22 mouse cellular contexts compared by ENCODE assay signal in genomic region chr19:5612762-5613411, GRCm38 (mm10). TPM values are rescaled to one million over a fixed set of nuclear protein-coding genes. Genes with fewer than 3 reads are reported as not detected.
DNase-seq lines count a peak whose midpoint lies in the region; ATAC-seq lines count a peak whose summit lies in the region.
"Had no signal": no experiment of that assay in that cellular context is flagged by ENCODE, and none has a peak within 500 bp of the region (broad histone marks: within the 10 kb centered on the region; RNA-seq: fewer than 3 reads in every experiment).

No protein-coding gene starts in this region.

- DNase-seq in liver, embryonic 13.5 days = peak; percentile 23
- no peak for DNase-seq in liver
- no peak for DNase-seq in left cerebral cortex, postnatal 14 days (ENCODE audit: low spot score in 2 of 2)
- no peak for DNase-seq in midbrain, embryonic 10.5 days (ENCODE audit: low spot score)
- DNase-seq in gastrocnemius, postnatal 36 days = no peak
- DNase-seq in hindbrain, embryonic 10.5 days (ENCODE audit: low spot score) = no peak
- DNase-seq: adrenal gland, postnatal 14 days; cerebellum, adult 2 months; cerebellum, postnatal 10 days; embryo, embryonic 11 days; heart, adult 2 months; heart, postnatal 14 days had no signal

- 0 out of 2 replicates have a peak, but pooled peaks have one; percentile 25 for ATAC-seq in liver, embryonic 13.5 days (ENCODE audit: low read depth)
- peak; percentile 46 for ATAC-seq in common myeloid progenitor, adult 5-6 weeks (replicated peaks; ENCODE audit: low read depth, poor library complexity, severe bottlenecking)
- no peak for ATAC-seq in liver, embryonic 16.5 days (ENCODE audit: low read depth)
- ATAC-seq: activated CD4-positive, CD25-positive, alpha-beta regulatory T cell, adult 4 months; forebrain, embryonic 15.5 days had no signal

- no peak overlapping the region for H3K4me3 ChIP-seq in liver, embryonic 13.5 days (replicated peaks)
- no peak overlapping the region for H3K4me3 ChIP-seq in liver, embryonic 16.5 days (ENCODE audit: low read depth, low read length)
- H3K4me3 ChIP-seq in midbrain, embryonic 10.5 days = no peak overlapping the region
- no peak overlapping the region for H3K4me3 ChIP-seq in hindbrain, embryonic 10.5 days
- H3K4me3 ChIP-seq: embryonic facial prominence, embryonic 15.5 days; erythroblast, embryonic 14.5 days; forebrain, embryonic 15.5 days; heart, adult 2 months; heart, embryonic 15.5 days; hindbrain, embryonic 15.5 days had no signal

- peaks cover 54% of the 10 kb centered on the region for H3K4me1 ChIP-seq in liver, embryonic 13.5 days (replicated peaks)
- H3K4me1 ChIP-seq in liver, embryonic 16.5 days (ENCODE audit: control insufficient read depth, low read depth, low read length) = peaks cover 34% of the 10 kb centered on the region
- H3K4me1 ChIP-seq in midbrain, embryonic 10.5 days = peaks cover 28% of the 10 kb centered on the region
- H3K4me1 ChIP-seq in hindbrain, embryonic 10.5 days (replicated peaks) = peaks cover 29% of the 10 kb centered on the region

- H3K27me3 ChIP-seq in liver, embryonic 13.5 days = no peaks in the 10 kb centered on the region; the same call in 1 of the 2 replicates
- H3K27me3 ChIP-seq in liver, embryonic 16.5 days (ENCODE audit: control insufficient read depth, insufficient read depth, low read depth, low read length) = no peaks in the 10 kb centered on the region
- 0 out of 2 replicates have a peak, but pooled peaks cover 6% of the 10 kb centered on the region for H3K27me3 ChIP-seq in midbrain, embryonic 10.5 days (ENCODE audit: low read depth, poor library complexity, severe bottlenecking)
- 0 out of 2 replicates have a peak, but pooled peaks cover 8% of the 10 kb centered on the region for H3K27me3 ChIP-seq in hindbrain, embryonic 10.5 days (ENCODE audit: insufficient read depth, poor library complexity, severe bottlenecking)
- H3K27me3 ChIP-seq: CH12.LX; embryonic facial prominence, embryonic 15.5 days; forebrain, embryonic 15.5 days; heart, embryonic 15.5 days; hindbrain, embryonic 15.5 days had no signal

- H3K36me3 ChIP-seq in liver, embryonic 13.5 days = peaks cover 13% of the 10 kb centered on the region
- H3K36me3 ChIP-seq in liver, embryonic 16.5 days (ENCODE audit: control insufficient read depth, insufficient read depth) = peaks cover 3% of the 10 kb centered on the region
- peaks cover 12% of the 10 kb centered on the region for H3K36me3 ChIP-seq in midbrain, embryonic 10.5 days
- peaks cover 12% of the 10 kb centered on the region for H3K36me3 ChIP-seq in hindbrain, embryonic 10.5 days

- H3K9ac ChIP-seq in liver, embryonic 13.5 days = 0 out of 2 replicates have a peak overlapping the region, but pooled peaks have one; percentile 18
- H3K9ac ChIP-seq in liver, embryonic 16.5 days (ENCODE audit: low read depth, low read length) = peak overlapping the region; percentile 14; the same call in 1 of the 2 replicates
- H3K9ac ChIP-seq: embryonic facial prominence, embryonic 15.5 days; forebrain, embryonic 15.5 days; heart, embryonic 15.5 days; hindbrain, embryonic 15.5 days had no signal

- H3K27ac ChIP-seq in liver, embryonic 13.5 days = 0 out of 2 replicates have a peak overlapping the region, but pooled peaks have one; percentile 3
- H3K27ac ChIP-seq in liver, embryonic 16.5 days (ENCODE audit: low read length) = no peak overlapping the region
- no peak overlapping the region for H3K27ac ChIP-seq in midbrain, embryonic 10.5 days (replicated peaks)
- H3K27ac ChIP-seq in hindbrain, embryonic 10.5 days = no peak overlapping the region
- H3K27ac ChIP-seq: embryonic facial prominence, embryonic 15.5 days; forebrain, embryonic 15.5 days; heart, adult 2 months; heart, embryonic 15.5 days; hindbrain, embryonic 15.5 days had no signal

- no peaks in the 10 kb centered on the region for H3K9me3 ChIP-seq in liver, embryonic 13.5 days (replicated peaks)
- no peaks in the 10 kb centered on the region for H3K9me3 ChIP-seq in liver, embryonic 16.5 days (replicated peaks; ENCODE audit: control insufficient read depth, low read length)
- no peaks in the 10 kb centered on the region for H3K9me3 ChIP-seq in midbrain, embryonic 10.5 days (replicated peaks)
- no peaks in the 10 kb centered on the region for H3K9me3 ChIP-seq in hindbrain, embryonic 10.5 days
- H3K9me3 ChIP-seq: embryonic facial prominence, embryonic 15.5 days; forebrain, embryonic 15.5 days; heart, embryonic 15.5 days; hindbrain, embryonic 15.5 days had no signal

- no peak overlapping the region for H3K4me2 ChIP-seq in liver, embryonic 13.5 days
- H3K4me2 ChIP-seq in liver, embryonic 16.5 days (ENCODE audit: low read depth, low read length) = no peak overlapping the region
- H3K4me2 ChIP-seq: embryonic facial prominence, embryonic 15.5 days; forebrain, embryonic 15.5 days; heart, embryonic 11.5 days; heart, embryonic 15.5 days; hindbrain, embryonic 15.5 days had no signal

- WGBS in liver, embryonic 13.5 days (ENCODE audit: insufficient replicate concordance) = 20% methylated on average over 3 of the region's 3 CpGs
- WGBS in liver, embryonic 16.5 days (ENCODE audit: insufficient replicate concordance) = 27% methylated on average over 3 of the region's 3 CpGs
- WGBS in midbrain, embryonic 10.5 days = 80% methylated on average over 3 of the region's 3 CpGs
- 71% methylated on average over 3 of the region's 3 CpGs for WGBS in hindbrain, embryonic 10.5 days

- intact Hi-C loops in left cerebral cortex, postnatal 14 days (cut with DNase I) = no loop called here
- intact Hi-C loops in gastrocnemius, postnatal 36 days (cut with DNase I) = no loop called here

RNA-seq across cellular contexts. Expression of gene Kat5, which starts 2.9 kb away (rescaled TPM):
- polyA plus RNA-seq in liver, embryonic 13.5 days (2015; fragmentation: Nextera tagmentation; extraction: Ambion mirVana) = 21.7 and 23.8 TPM in 2 replicates
- 56.7 and 74.3 TPM in 2 replicates for total RNA-seq in common myeloid progenitor, adult 5-6 weeks (2017)
- polyA plus RNA-seq in liver, embryonic 16.5 days (2015; fragmentation: Nextera tagmentation; extraction: Ambion mirVana) = 15.9 and 16.4 TPM in 2 replicates
- 10 to 100 TPM; 76.1 to 81.7 TPM for total RNA-seq in left cerebral cortex, postnatal 14 days (2021)
- 65.6 and 74.8 TPM in 2 replicates for polyA plus RNA-seq in midbrain, embryonic 10.5 days (2016; fragmentation: Nextera tagmentation; extraction: Ambion mirVana)
- total RNA-seq in gastrocnemius, postnatal 36 days (2021) = 10 to 100 TPM; 23.3 to 25.4 TPM
- polyA plus RNA-seq in hindbrain, embryonic 10.5 days (2016; fragmentation: Nextera tagmentation; extraction: Ambion mirVana) = 58.9 and 69.2 TPM in 2 replicates

RNA-seq across cellular contexts. Expression of gene Rnaseh2c, which starts 11.2 kb away (rescaled TPM):
- 164 and 176 TPM in 2 replicates for polyA plus RNA-seq in liver, embryonic 13.5 days (2015; fragmentation: Nextera tagmentation; extraction: Ambion mirVana)
- total RNA-seq in common myeloid progenitor, adult 5-6 weeks (2017) = 65.1 and 78.4 TPM in 2 replicates
- 92.2 and 115 TPM in 2 replicates for polyA plus RNA-seq in liver, embryonic 16.5 days (2015; fragmentation: Nextera tagmentation; extraction: Ambion mirVana)
- total RNA-seq in left cerebral cortex, postnatal 14 days (2021) = 10 to 100 TPM; 83.1 to 98.5 TPM
- 186 and 200 TPM in 2 replicates for polyA plus RNA-seq in midbrain, embryonic 10.5 days (2016; fragmentation: Nextera tagmentation; extraction: Ambion mirVana)
- total RNA-seq in gastrocnemius, postnatal 36 days (2021) = 10 to 100 TPM; 35.8 to 38.6 TPM
- 177 and 187 TPM in 2 replicates for polyA plus RNA-seq in hindbrain, embryonic 10.5 days (2016; fragmentation: Nextera tagmentation; extraction: Ambion mirVana)

RNA-seq across cellular contexts. Expression of gene Rela, which starts 24.4 kb away (rescaled TPM):
- polyA plus RNA-seq in liver, embryonic 13.5 days (2015; fragmentation: Nextera tagmentation; extraction: Ambion mirVana) = 24.5 and 28.8 TPM in 2 replicates
- 34.8 and 44.1 TPM in 2 replicates for total RNA-seq in common myeloid progenitor, adult 5-6 weeks (2017)
- polyA plus RNA-seq in liver, embryonic 16.5 days (2015; fragmentation: Nextera tagmentation; extraction: Ambion mirVana) = 21.6 and 23.6 TPM in 2 replicates
- total RNA-seq in left cerebral cortex, postnatal 14 days (2021) = 10 to 100 TPM; 22.0 to 23.9 TPM
- polyA plus RNA-seq in midbrain, embryonic 10.5 days (2016; fragmentation: Nextera tagmentation; extraction: Ambion mirVana) = 28.7 and 31.2 TPM in 2 replicates
- 10 to 100 TPM; 12.4 to 14.9 TPM for total RNA-seq in gastrocnemius, postnatal 36 days (2021)
- polyA plus RNA-seq in hindbrain, embryonic 10.5 days (2016; fragmentation: Nextera tagmentation; extraction: Ambion mirVana) = 27.8 and 36.0 TPM in 2 replicates

RNA-seq across cellular contexts. Expression of gene Ap5b1, which starts 45.1 kb away (rescaled TPM):
- polyA plus RNA-seq in liver, embryonic 13.5 days (2015; fragmentation: Nextera tagmentation; extraction: Ambion mirVana) = 2.3 and 2.9 TPM in 2 replicates
- 5.2 and 8.0 TPM in 2 replicates for total RNA-seq in common myeloid progenitor, adult 5-6 weeks (2017)
- 3.5 and 4.4 TPM in 2 replicates for polyA plus RNA-seq in liver, embryonic 16.5 days (2015; fragmentation: Nextera tagmentation; extraction: Ambion mirVana)
- 1 to 10 TPM; 7.4 to 8.2 TPM for total RNA-seq in left cerebral cortex, postnatal 14 days (2021)
- 1.6 and 2.3 TPM in 2 replicates for polyA plus RNA-seq in midbrain, embryonic 10.5 days (2016; fragmentation: Nextera tagmentation; extraction: Ambion mirVana)
- 1 to 10 TPM; 1.9 to 2.0 TPM for total RNA-seq in gastrocnemius, postnatal 36 days (2021)
- polyA plus RNA-seq in hindbrain, embryonic 10.5 days (2016; fragmentation: Nextera tagmentation; extraction: Ambion mirVana) = 1.6 and 2.6 TPM in 2 replicates

RNA-seq across cellular contexts. Expression of gene Sipa1, which starts 50.6 kb away (rescaled TPM):
- polyA plus RNA-seq in liver, embryonic 13.5 days (2015; fragmentation: Nextera tagmentation; extraction: Ambion mirVana) = 23.3 and 24.6 TPM in 2 replicates
- 23.0 and 113 TPM in 2 replicates for total RNA-seq in common myeloid progenitor, adult 5-6 weeks (2017)
- 19.7 and 22.3 TPM in 2 replicates for polyA plus RNA-seq in liver, embryonic 16.5 days (2015; fragmentation: Nextera tagmentation; extraction: Ambion mirVana)
- 10 to 100 TPM; 23.9 to 24.4 TPM for total RNA-seq in left cerebral cortex, postnatal 14 days (2021)
- polyA plus RNA-seq in midbrain, embryonic 10.5 days (2016; fragmentation: Nextera tagmentation; extraction: Ambion mirVana) = 22.3 and 22.9 TPM in 2 replicates
- total RNA-seq in gastrocnemius, postnatal 36 days (2021) = 1 to 10 TPM; 6.9 to 9.5 TPM
- 27.5 and 27.6 TPM in 2 replicates for polyA plus RNA-seq in hindbrain, embryonic 10.5 days (2016; fragmentation: Nextera tagmentation; extraction: Ambion mirVana)
